ENCODE assay signal across 8 mouse cellular contexts in genomic region chr10:9813926-9814325, GRCm38 (mm10).
DNase-seq lines count a peak whose midpoint lies in the region; ATAC-seq and TF ChIP-seq lines count a peak whose summit lies in the region.

No protein-coding gene starts in this region.

- peak; percentile 67 for TF ChIP-seq CTCF in intestine, postnatal 0 days (IDR thresholded peaks at IDR 0.05; ENCODE audit: low read depth)
- TF ChIP-seq CTCF in cortical plate, adult 2 months (IDR thresholded peaks at IDR 0.05; ENCODE audit: extremely low read depth, insufficient read depth, low read length) = peak; percentile 60

- WGBS in intestine, postnatal 0 days = 84% methylated on average over 4 of the region's 4 CpGs
- WGBS in intestine, embryonic 16.5 days = 83% methylated on average over 4 of the region's 4 CpGs

- peak; percentile 61 for DNase-seq in NIH3T3 (ENCODE audit: low read depth)
- peak; percentile 18 for DNase-seq in mesoderm, embryonic 11.5 days (ENCODE audit: low read depth, low spot score)
- no peak for DNase-seq in gastrocnemius, postnatal 36 days
- no peak for DNase-seq in c-Kit-positive CD71-positive TER-119-positive erythroid progenitor cells, embryonic 14.5 days (ENCODE audit: low spot score)
- no peak for DNase-seq in adrenal gland, adult 2 months

- H3K9ac ChIP-seq in intestine, postnatal 0 days (ENCODE audit: low read depth, low read length) = no peak overlapping the region
- no peak overlapping the region for H3K9ac ChIP-seq in intestine, embryonic 16.5 days (ENCODE audit: low read depth, low read length)

- intact Hi-C loops in gastrocnemius, postnatal 36 days (cut with DNase I) = loop anchor here (5.0 kb wide), 1 partner anchor 508 kb away; no protein-coding TSS in a partner anchor

- H3K9me3 ChIP-seq in intestine, postnatal 0 days (ENCODE audit: control insufficient read depth) = no peaks in the 10 kb centered on the region
- no peaks in the 10 kb centered on the region for H3K9me3 ChIP-seq in intestine, embryonic 16.5 days (ENCODE audit: control insufficient read depth, low read length)

- H3K27me3 ChIP-seq in intestine, postnatal 0 days (replicated peaks; ENCODE audit: control insufficient read depth, insufficient read depth, low read length) = no peaks in the 10 kb centered on the region
- H3K27me3 ChIP-seq in intestine, embryonic 16.5 days (replicated peaks; ENCODE audit: control insufficient read depth, insufficient read depth, low read length) = no peaks in the 10 kb centered on the region

- H3K4me2 ChIP-seq in intestine, postnatal 0 days (replicated peaks; ENCODE audit: low read depth) = no peak overlapping the region
- H3K4me2 ChIP-seq in intestine, embryonic 16.5 days (ENCODE audit: low read depth, low read length) = no peak overlapping the region

- TF ChIP-seq POLR2A in cortical plate, adult 2 months (IDR thresholded peaks at IDR 0.05; ENCODE audit: extremely low read depth, insufficient read depth, low read length) = no peak

- H3K36me3 ChIP-seq in intestine, postnatal 0 days (ENCODE audit: control insufficient read depth, insufficient read depth) = peaks cover 3% of the 10 kb centered on the region
- H3K36me3 ChIP-seq in intestine, embryonic 16.5 days (ENCODE audit: control insufficient read depth, insufficient read depth, low read length) = no peaks in the 10 kb centered on the region

- no peak for ATAC-seq in intestine, postnatal 0 days
- ATAC-seq in intestine, embryonic 16.5 days = no peak

- no peak overlapping the region for H3K4me3 ChIP-seq in intestine, postnatal 0 days (ENCODE audit: low read depth, low read length)
- no peak overlapping the region for H3K4me3 ChIP-seq in intestine, embryonic 16.5 days (ENCODE audit: low read length)
- no peak overlapping the region for H3K4me3 ChIP-seq in cortical plate, adult 2 months (ENCODE audit: insufficient read depth, low read length)

- H3K4me1 ChIP-seq in intestine, postnatal 0 days (replicated peaks; ENCODE audit: control insufficient read depth, insufficient read depth, low read length) = no peaks in the 10 kb centered on the region
- H3K4me1 ChIP-seq in intestine, embryonic 16.5 days (ENCODE audit: control insufficient read depth, insufficient read depth, low read length) = no peaks in the 10 kb centered on the region
- H3K4me1 ChIP-seq in cortical plate, adult 2 months (ENCODE audit: control insufficient read depth, insufficient read depth, low read length) = no peaks in the 10 kb centered on the region

- no peak overlapping the region for H3K27ac ChIP-seq in intestine, postnatal 0 days (ENCODE audit: low read depth, low read length)
- no peak overlapping the region for H3K27ac ChIP-seq in intestine, embryonic 16.5 days (ENCODE audit: low read length)
- H3K27ac ChIP-seq in cortical plate, adult 2 months (ENCODE audit: insufficient read depth, low read length) = no peak overlapping the region

Comparison
In these comparisons a context has a peak if more than half of its experiments do, and no peak if none do; other contexts are left out.
1. DNase-seq: peak in NIH3T3 (single experiment) and mesoderm, embryonic 11.5 days (single experiment); none in gastrocnemius, postnatal 36 days (0 of 2), c-Kit-positive CD71-positive TER-119-positive erythroid progenitor cells, embryonic 14.5 days (single experiment) and adrenal gland, adult 2 months (single experiment).